Mouse (Mus musculus) CH12F3 (cell line): ENCODE data around the gene Lin7a.

Source experiments
- in situ Hi-C: fragments of 300-500 bp; cut with MboI; formaldehyde crosslinking; loops from 2 replicates; pipeline ENCODE4 v1.14.3; 2020; ENCODE audit warnings: low sequenced_read_pairs

The Lin7a gene

DNA sequence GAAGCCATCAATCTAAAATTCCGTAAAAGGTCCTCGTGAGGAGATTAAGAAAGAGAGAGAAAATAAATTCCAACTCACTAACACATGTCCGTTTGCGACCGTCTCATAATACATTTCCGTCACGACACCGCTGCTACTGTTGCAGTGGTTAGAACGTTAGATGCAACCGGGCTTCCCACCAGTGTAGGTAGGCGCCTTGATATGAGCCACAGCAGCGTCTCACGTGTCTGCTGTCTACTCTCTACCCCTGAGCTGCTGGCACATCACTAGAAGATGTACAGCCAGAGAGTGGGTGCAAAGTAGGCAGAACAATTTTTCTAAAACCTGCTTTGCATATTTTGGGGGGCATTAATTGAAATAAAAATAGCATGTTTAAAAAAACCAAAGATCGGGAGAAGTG is 146.8 kb downstream of the Lin7a start:
- in situ Hi-C loops: no loop called here

DNA sequence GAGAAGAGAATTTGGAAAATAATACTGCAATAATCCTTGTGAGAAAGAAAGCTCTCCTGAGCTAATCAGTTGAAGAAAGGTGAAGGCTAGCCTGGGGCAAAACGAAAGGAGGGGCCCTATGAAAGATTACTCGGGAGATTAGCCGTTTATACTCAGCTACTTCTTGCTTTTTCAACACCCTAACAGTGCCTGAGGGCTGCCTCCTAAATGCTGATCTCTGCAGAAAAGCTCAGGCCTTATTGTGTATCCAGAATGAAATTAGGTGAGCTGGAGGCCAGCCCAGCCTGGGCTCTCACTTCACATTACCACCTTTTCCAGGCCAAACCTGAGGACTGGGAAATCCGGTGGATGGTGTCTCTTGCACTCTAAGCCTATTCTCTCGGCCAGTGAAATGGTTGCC is 165.5 kb downstream of the Lin7a start:
- in situ Hi-C loops: no loop called here

DNA sequence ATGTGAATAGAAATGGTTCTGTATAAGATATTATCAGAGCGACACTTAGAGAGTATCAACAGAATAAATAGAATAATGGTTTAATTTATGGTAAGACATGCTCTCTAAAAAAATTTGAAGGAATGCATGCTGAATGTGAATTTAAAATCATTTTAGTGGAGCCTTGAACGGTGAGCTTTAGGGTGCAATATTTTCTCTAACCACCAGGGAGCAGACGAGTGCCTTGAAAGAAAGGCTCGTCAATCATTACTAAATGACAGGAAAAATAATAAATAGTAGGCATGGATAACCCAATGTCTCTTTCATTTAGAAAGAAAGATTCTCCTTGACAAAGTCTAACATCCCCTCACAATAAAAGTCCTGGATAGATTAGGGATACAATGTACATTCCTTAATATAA is 171.3 kb downstream of the Lin7a start:
- in situ Hi-C loops: no loop called here

DNA sequence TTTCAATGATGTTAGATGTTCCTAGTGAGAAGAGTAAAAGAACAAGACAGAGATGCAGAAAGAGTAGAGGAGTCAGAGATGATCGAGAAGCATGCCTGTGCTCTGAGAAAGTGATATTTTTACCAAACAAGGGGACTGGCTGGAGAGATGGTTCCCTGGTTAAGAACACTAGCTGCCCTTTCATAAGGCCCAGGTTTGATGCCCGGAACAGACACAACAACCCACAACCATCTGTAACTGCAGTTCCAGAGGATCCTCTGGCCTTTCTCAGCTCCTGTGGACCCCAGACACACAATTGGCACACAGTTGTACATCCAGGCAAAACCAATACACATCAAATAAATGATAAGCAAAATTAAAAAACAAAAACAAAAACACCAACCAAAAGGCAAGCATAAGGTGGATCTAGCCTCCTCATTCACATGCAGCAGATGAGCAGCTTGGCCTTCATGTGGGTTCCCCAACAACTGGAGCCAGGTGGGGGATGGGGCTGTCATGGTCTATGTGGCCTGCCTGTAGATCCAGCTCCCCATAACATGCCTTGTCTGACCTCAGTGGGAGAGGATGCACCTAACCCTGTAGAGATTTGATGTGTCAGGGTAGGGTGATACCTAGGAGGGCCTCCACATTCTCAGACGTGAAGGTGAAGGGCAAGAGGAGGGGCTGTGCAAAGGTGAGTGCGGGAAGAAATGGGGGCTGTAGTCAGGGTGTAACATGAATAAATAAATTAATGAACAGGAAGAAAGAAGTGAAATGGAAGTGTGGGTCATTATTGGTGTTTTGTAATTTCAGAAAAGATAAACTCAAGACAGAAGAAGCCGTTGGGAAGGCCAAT is 178.2 kb downstream of the Lin7a start:
- in situ Hi-C loops: no loop called here

DNA sequence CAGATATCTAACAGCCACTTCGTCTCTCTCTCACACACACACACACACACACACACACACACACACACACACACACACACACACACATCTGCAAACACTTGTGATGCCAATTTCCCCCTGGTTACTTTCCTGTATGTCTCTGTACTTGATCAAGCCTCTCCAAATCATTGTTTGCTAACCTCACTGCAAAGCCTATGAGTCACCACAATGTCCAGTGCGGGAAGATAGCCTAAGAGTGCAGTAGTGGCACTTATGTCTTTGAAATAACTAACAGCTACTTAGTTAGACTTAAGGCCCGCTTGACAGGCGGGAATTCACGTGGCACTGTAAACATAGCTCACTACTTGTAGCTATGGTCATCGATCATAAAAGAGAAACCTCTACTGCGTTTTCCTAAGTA is 196.3 kb downstream of the Lin7a start:
- in situ Hi-C loops: no loop called here
